Mouse (Mus musculus): ENCODE results near the gene Rhebl1. TPM values are rescaled to one million over a fixed set of nuclear protein-coding genes. Genes with fewer than 3 reads are reported as not detected.
A peak's percentile ranks its signal among the peaks of the same experiment; 100 is the strongest.

Rhebl1 gene
- polyA plus RNA-seq, 1 experiment = 14.8 TPM

DNA sequence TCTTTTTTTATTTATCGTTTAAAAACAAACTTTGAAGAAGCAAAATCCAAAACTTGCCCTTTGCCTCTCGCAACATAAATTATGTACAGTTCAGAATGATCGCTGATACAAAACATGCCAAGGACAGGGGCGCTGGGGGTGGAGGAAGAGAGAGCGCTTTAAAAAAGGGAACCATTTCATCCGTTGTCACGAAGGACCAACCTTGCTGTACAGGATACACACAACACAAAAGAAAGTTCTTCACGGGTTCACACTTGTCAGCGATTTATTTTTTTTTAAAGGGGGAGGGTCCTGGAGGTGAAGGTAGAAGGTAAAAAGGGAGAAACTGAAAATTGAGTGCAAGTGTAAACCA lies 62.7 kb downstream of the Rhebl1 start:
- DNase-seq (ENCODE audit: low read depth, low spot score) = no peak
- 6% methylated on average over 9 of the region's 9 CpGs for WGBS

DNA sequence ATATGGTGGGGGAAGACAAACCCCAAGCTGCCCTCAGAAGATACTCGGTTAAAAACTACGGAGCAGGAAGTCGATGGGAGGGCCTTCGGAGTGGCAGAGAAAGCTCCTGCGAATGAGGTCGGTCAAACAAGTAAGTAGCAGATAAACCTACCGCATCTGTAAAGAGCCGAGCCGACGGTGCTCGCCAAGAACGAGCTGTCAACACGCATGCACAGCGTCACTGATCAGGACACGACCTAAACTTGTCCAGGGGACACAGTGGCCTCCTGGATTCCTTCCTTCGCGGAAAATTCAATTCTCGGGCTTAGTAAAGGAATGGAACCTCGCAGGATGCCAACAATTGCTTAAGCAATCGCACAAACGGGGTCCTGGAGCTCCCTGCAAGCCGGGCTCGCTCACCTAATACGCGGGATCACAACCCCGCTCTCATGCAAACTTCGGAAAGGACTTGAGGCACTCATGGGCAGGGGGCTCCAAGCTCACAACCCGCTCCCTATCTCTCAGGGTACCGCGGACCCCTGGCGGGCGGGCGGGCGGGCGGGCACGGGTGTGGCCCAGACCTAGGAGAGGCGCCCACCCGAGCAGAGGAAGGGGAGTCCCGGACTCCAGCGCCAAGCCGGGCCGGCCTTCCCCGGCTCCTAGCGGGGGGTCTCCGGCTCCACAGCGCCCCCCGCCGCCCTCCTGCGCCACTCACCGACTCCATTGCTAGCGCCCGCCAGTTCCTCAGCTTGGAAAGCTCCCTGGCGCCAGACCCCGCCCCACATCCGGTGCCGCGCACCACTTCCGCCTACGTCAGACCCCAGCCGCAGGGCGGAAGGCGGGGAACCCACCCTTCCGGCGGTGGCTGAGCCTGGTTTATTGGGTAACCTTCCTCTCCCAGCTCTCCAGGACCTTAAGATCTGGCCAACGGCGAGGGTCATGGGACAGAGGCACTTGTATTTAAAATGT lies 63.3 kb downstream of the Rhebl1 start, which contains the start of gene Prkag1:
Prkag1 (minus strand) TSS at position 786 of the 948 bp plus-strand sequence.
- WGBS = under 1% methylated on average over 65 of the region's 66 CpGs
- peak; percentile 75 for DNase-seq (ENCODE audit: low read depth, low spot score)

Other genes with a start within 250 kb of the Rhebl1 start
- 25.0 and 30.3 TPM in 2 replicates for gene Ddx23, start 231.6 kb downstream of the Rhebl1 start, polyA plus RNA-seq (2012; rRNA removed)
- 1.4 and 1.9 TPM in 2 replicates for gene Rnd1, start 217.1 kb downstream of the Rhebl1 start, polyA plus RNA-seq (2012; rRNA removed)
- 0.27 and 0.32 TPM in 2 replicates for gene Ccdc65, start 186.3 kb downstream of the Rhebl1 start, polyA plus RNA-seq (2012; rRNA removed)
- gene Fkbp11, start 166.3 kb downstream of the Rhebl1 start, polyA plus RNA-seq (2012; rRNA removed) = 20.4 and 28.9 TPM in 2 replicates
- gene Arf3, start 131.3 kb downstream of the Rhebl1 start, polyA plus RNA-seq (2012; rRNA removed) = 99.2 and 104 TPM in 2 replicates
- gene Wnt10b, start 116.4 kb downstream of the Rhebl1 start, polyA plus RNA-seq (2012; rRNA removed) = 0.10 and 0.14 TPM in 2 replicates
- gene Wnt1, start 104.7 kb downstream of the Rhebl1 start, polyA plus RNA-seq (2012; rRNA removed) = not detected in 2 replicates
- 0.03 and 0.12 TPM in 2 replicates for gene Ddn, start 85.0 kb downstream of the Rhebl1 start, polyA plus RNA-seq (2012; rRNA removed)
- gene Prkag1, start 63.0 kb downstream of the Rhebl1 start, polyA plus RNA-seq (2012; rRNA removed) = 84.9 and 87.2 TPM in 2 replicates
- gene Kmt2d, start 23.3 kb downstream of the Rhebl1 start, polyA plus RNA-seq (2012; rRNA removed) = 21.6 and 25.9 TPM in 2 replicates
- gene Dhh, start 4.0 kb upstream of the Rhebl1 start, polyA plus RNA-seq (2012; rRNA removed) = 0.48 and 0.63 TPM in 2 replicates
- 65.8 and 140 TPM in 2 replicates for gene Lmbr1l, start 23.7 kb upstream of the Rhebl1 start, polyA plus RNA-seq (2012; rRNA removed)
- 848 and 981 TPM in 2 replicates for gene Tuba1b, start 40.0 kb upstream of the Rhebl1 start, polyA plus RNA-seq (2012; rRNA removed)
- 0.55 and 6.2 TPM in 2 replicates for gene Gm49450, start 59.0 kb upstream of the Rhebl1 start, polyA plus RNA-seq (2012; rRNA removed)
- 131 and 155 TPM in 2 replicates for gene Tuba1a, start 59.2 kb upstream of the Rhebl1 start, polyA plus RNA-seq (2012; rRNA removed)
- 408 and 423 TPM in 2 replicates for gene Tuba1c, start 135.4 kb upstream of the Rhebl1 start, polyA plus RNA-seq (2012; rRNA removed)
- gene Prph, start 160.6 kb upstream of the Rhebl1 start, polyA plus RNA-seq (2012; rRNA removed) = 6.1 and 9.1 TPM in 2 replicates
- gene Troap, start 180.0 kb upstream of the Rhebl1 start, polyA plus RNA-seq (2012; rRNA removed) = 13.2 and 13.4 TPM in 2 replicates
- gene C1ql4, start 193.3 kb upstream of the Rhebl1 start, polyA plus RNA-seq (2012; rRNA removed) = not detected in 2 replicates
- gene Dnajc22, start 198.6 kb upstream of the Rhebl1 start, polyA plus RNA-seq (2012; rRNA removed) = 45.8 and 57.1 TPM in 2 replicates
- 6.1 and 6.6 TPM in 2 replicates for gene Spats2, start 231.4 kb upstream of the Rhebl1 start, polyA plus RNA-seq (2012; rRNA removed)